Comparison of ENCODE assay signal across 9 mouse cellular contexts in the genomic region with DNA sequence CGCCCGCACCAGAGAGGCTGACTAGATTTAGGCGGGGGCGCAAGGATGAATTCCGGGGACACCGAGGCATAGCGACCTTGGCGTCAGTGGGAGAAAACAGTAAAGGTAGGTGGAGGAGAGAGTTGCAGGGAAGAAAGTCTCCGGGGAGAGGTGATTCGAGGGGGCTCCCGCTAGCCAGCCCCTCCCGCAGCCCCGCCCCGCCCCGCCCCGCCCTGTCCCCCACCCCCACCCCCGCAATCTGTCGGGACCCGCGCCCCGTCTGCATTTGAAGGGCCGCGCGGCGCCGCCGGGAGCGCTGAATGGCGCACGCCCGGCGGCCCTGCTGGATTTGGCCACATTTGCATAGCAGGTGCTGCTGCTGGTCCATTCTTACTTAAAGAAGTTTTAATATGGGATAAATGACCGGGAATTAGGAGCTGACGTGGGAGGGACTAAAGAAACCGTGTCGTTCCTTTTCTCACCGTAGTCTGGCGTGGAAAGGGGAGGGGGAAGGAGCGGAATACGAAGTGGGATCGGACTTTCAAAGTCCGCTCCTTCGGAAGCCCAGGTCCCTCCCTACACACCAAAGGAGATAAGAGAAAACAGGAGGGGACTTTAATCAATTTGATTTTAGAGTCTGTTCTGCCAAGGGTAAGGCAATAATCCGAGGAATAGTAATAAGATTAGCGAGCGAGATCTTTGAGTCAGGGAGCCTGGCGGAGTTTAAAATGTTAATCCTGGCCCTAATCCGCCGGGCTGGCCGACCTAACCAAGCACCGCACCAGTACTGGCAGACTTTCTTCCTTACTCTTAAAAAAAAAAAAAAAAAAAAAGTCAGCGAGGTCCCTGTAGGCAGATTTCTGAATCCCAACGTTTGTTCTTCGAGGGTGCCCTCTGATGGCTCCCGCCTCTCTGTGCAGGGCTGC. TPM values are rescaled to one million over a fixed set of nuclear protein-coding genes. Genes with fewer than 3 reads are reported as not detected.
A peak's percentile ranks its signal among the peaks of the same experiment; 100 is the strongest.
DNase-seq lines count a peak whose midpoint lies in the region; ATAC-seq and TF ChIP-seq lines count a peak whose summit lies in the region.
"Had no signal": no experiment of that assay in that cellular context is flagged by ENCODE, and none has a peak within 500 bp of the region (broad histone marks: within the 10 kb centered on the region; RNA-seq: fewer than 3 reads in every experiment).

No protein-coding gene starts in this region.

- no peaks in the 10 kb centered on the region for H3K9me3 ChIP-seq in lung, postnatal 0 days (ENCODE audit: low read length)
- no peaks in the 10 kb centered on the region for H3K9me3 ChIP-seq in embryonic facial prominence, embryonic 14.5 days (ENCODE audit: control insufficient read depth, low read length)
- H3K9me3 ChIP-seq in limb, embryonic 10.5 days (replicated peaks): no peaks in the 10 kb centered on the region

- H3K36me3 ChIP-seq in lung, postnatal 0 days (ENCODE audit: insufficient read depth, low read length): no peaks in the 10 kb centered on the region
- no peaks in the 10 kb centered on the region for H3K36me3 ChIP-seq in embryonic facial prominence, embryonic 14.5 days (ENCODE audit: control insufficient read depth, insufficient read depth, low read length)
- no peaks in the 10 kb centered on the region for H3K36me3 ChIP-seq in limb, embryonic 10.5 days
- no peaks in the 10 kb centered on the region for H3K36me3 ChIP-seq in small intestine, adult 2 months (ENCODE audit: control insufficient read depth, insufficient read depth, low read length)

- no peak for ATAC-seq in lung, postnatal 0 days
- ATAC-seq in embryonic facial prominence, embryonic 14.5 days (ENCODE audit: low read depth): no peak
- no peak for ATAC-seq in monocyte, adult 5-6 weeks (replicated peaks; ENCODE audit: insufficient number of reproducible peaks, low FRiP score, low TSS enrichment, poor library complexity, severe bottlenecking)
- ATAC-seq: inflammation-experienced regulatory T-cells, adult 6 months had no signal

- TF ChIP-seq POLR2A in small intestine, adult 2 months (IDR thresholded peaks at IDR 0.05; ENCODE audit: low read depth, low read length): no peak

- H3K27me3 ChIP-seq in lung, postnatal 0 days (replicated peaks; ENCODE audit: insufficient read depth, low read length): peaks cover 68% of the 10 kb centered on the region
- H3K27me3 ChIP-seq in embryonic facial prominence, embryonic 14.5 days (replicated peaks; ENCODE audit: control insufficient read depth, insufficient read depth, low read length): peaks cover 87% of the 10 kb centered on the region
- H3K27me3 ChIP-seq in limb, embryonic 10.5 days (ENCODE audit: low read depth, poor library complexity, severe bottlenecking): peaks cover 100% of the 10 kb centered on the region
- H3K27me3 ChIP-seq in small intestine, adult 2 months (ENCODE audit: control insufficient read depth, insufficient read depth, low read length): peaks cover 54% of the 10 kb centered on the region

- TF ChIP-seq CTCF in lung, postnatal 0 days (IDR thresholded peaks at IDR 0.05): no peak
- TF ChIP-seq CTCF in small intestine, adult 2 months (IDR thresholded peaks at IDR 0.05; ENCODE audit: extremely low read depth, insufficient read length, insufficient replicate concordance, low read depth, low read length): no peak

- H3K9ac ChIP-seq in lung, postnatal 0 days (replicated peaks; ENCODE audit: low read depth): no peak overlapping the region
- 0 out of 2 replicates have a peak overlapping the region, but pooled peaks have one; percentile 1 for H3K9ac ChIP-seq in embryonic facial prominence, embryonic 14.5 days (ENCODE audit: low read depth, low read length)

- no peaks in the 10 kb centered on the region for H3K4me1 ChIP-seq in lung, postnatal 0 days (ENCODE audit: insufficient read depth, low read depth, low read length)
- H3K4me1 ChIP-seq in embryonic facial prominence, embryonic 14.5 days (ENCODE audit: control insufficient read depth, insufficient read depth, low read length): no peaks in the 10 kb centered on the region
- H3K4me1 ChIP-seq in limb, embryonic 10.5 days: peaks cover 19% of the 10 kb centered on the region
- H3K4me1 ChIP-seq in small intestine, adult 2 months (ENCODE audit: control insufficient read depth, insufficient read depth, insufficient read length, low read length): peaks cover 4% of the 10 kb centered on the region; the same call in 1 of the 2 replicates

- DNase-seq in lung, postnatal 0 days (ENCODE audit: low spot score): no peak
- no peak for DNase-seq in lung, postnatal 25 days (ENCODE audit: low spot score)
- DNase-seq in embryonic facial prominence, embryonic 14.5 days (ENCODE audit: low spot score): no peak
- DNase-seq in limb, embryonic 10.5 days (ENCODE audit: low spot score): peak; percentile 48
- no peak for DNase-seq in adrenal gland, adult 2 months
- no peak for DNase-seq in kidney, postnatal 10 days

- no peak for TF ChIP-seq EP300 in lung, postnatal 0 days (IDR thresholded peaks at IDR 0.05)

- WGBS in lung, postnatal 0 days: 2% methylated on average over 48 of the region's 55 CpGs
- WGBS in embryonic facial prominence, embryonic 14.5 days: under 1% methylated on average over 45 of the region's 55 CpGs
- WGBS in limb, embryonic 10.5 days: under 1% methylated on average over 55 of the region's 55 CpGs
- 3% methylated on average over 55 of the region's 55 CpGs for WGBS in small intestine, adult 2 months

- peak overlapping the region; percentile 10; the same call in 1 of the 2 replicates for H3K4me3 ChIP-seq in lung, postnatal 0 days (ENCODE audit: low read depth, low read length)
- H3K4me3 ChIP-seq in embryonic facial prominence, embryonic 14.5 days (ENCODE audit: low read depth, low read length): peak overlapping the region; percentile 29
- peak overlapping the region; percentile 42 for H3K4me3 ChIP-seq in limb, embryonic 10.5 days
- H3K4me3 ChIP-seq in small intestine, adult 2 months (ENCODE audit: low read depth, low read length): peak overlapping the region; percentile 22

- 0 out of 2 replicates have a peak overlapping the region, but pooled peaks have one; percentile 5 for H3K4me2 ChIP-seq in lung, postnatal 0 days (replicated peaks; ENCODE audit: low read depth, low read length)
- peak overlapping the region; percentile 49 for H3K4me2 ChIP-seq in embryonic facial prominence, embryonic 14.5 days (ENCODE audit: low read depth, low read length)

- H3K27ac ChIP-seq in lung, postnatal 0 days (ENCODE audit: low read length): no peak overlapping the region
- H3K27ac ChIP-seq in embryonic facial prominence, embryonic 14.5 days (replicated peaks; ENCODE audit: low read depth, low read length): no peak overlapping the region
- H3K27ac ChIP-seq in limb, embryonic 10.5 days: no peak overlapping the region; the same call in 1 of the 2 replicates
- H3K27ac ChIP-seq in small intestine, adult 2 months (ENCODE audit: insufficient read depth, low read depth, low read length): no peak overlapping the region

RNA-seq across cellular contexts. Expression of gene Neurog1, which starts 7.3 kb away (rescaled TPM):
- polyA plus RNA-seq in lung, postnatal 0 days (2015; fragmentation: Nextera tagmentation; extraction: Ambion mirVana): not detected in 2 replicates
- 1.7 and 2.2 TPM in 2 replicates for polyA plus RNA-seq in embryonic facial prominence, embryonic 14.5 days (2014; fragmentation: Nextera tagmentation; extraction: Ambion mirVana)
- polyA plus RNA-seq in limb, embryonic 10.5 days (2016; fragmentation: Nextera tagmentation; extraction: Ambion mirVana): 0.11 TPM in 1 of 2 replicates, not detected in the other
- not detected in 2 replicates for polyA plus RNA-seq in small intestine, adult 2 months (2012; rRNA removed)
- total RNA-seq in monocyte, adult 5-6 weeks (2017): not detected in 3 replicates
- total RNA-seq in adrenal gland, adult 2 months (2021): not detected
- not detected in 2 replicates for polyA plus RNA-seq in adrenal gland, adult 2 months (2012; rRNA removed)
- polyA plus RNA-seq: inflammation-experienced regulatory T-cells, adult 6 months had no signal

RNA-seq across cellular contexts. Expression of gene Cxcl14, which starts 37.1 kb away (rescaled TPM):
- polyA plus RNA-seq in lung, postnatal 0 days (2015; fragmentation: Nextera tagmentation; extraction: Ambion mirVana): 11.2 and 12.8 TPM in 2 replicates
- polyA plus RNA-seq in embryonic facial prominence, embryonic 14.5 days (2014; fragmentation: Nextera tagmentation; extraction: Ambion mirVana): 126 and 202 TPM in 2 replicates
- 29.8 and 112 TPM in 2 replicates for polyA plus RNA-seq in limb, embryonic 10.5 days (2016; fragmentation: Nextera tagmentation; extraction: Ambion mirVana)
- 35.7 and 68.8 TPM in 2 replicates for polyA plus RNA-seq in small intestine, adult 2 months (2012; rRNA removed)
- total RNA-seq in monocyte, adult 5-6 weeks (2017): not detected in 3 replicates
- 10 to 100 TPM; 49.3 to 65.0 TPM for total RNA-seq in adrenal gland, adult 2 months (2021)
- polyA plus RNA-seq in adrenal gland, adult 2 months (2012; rRNA removed): 55.9 and 59.6 TPM in 2 replicates
- polyA plus RNA-seq: inflammation-experienced regulatory T-cells, adult 6 months had no signal
